Mouse (Mus musculus): ENCODE results near the gene Ctnnd2. TPM values are rescaled to one million over a fixed set of nuclear protein-coding genes. Genes with fewer than 3 reads are reported as not detected.

Ctnnd2 gene
- total RNA-seq, 2 experiments from 2014 or later = not detected

GRCm38 (mm10) chr15:31004976-31005375, 832.6 kb downstream of the Ctnnd2 start:
- intact Hi-C loops (cut with DNase I) = no loop called here
- Histone ChIP-seq H3K27ac (no peak overlapping the region), H3K4me3 (no peak overlapping the region)
- no peak for DNase-seq
- TF ChIP-seq CTCF (IDR thresholded peaks at IDR 0.05) = no peak

- Histone ChIP-seq H3K27ac (no peak overlapping the region), H3K4me3 (no peak overlapping the region)
- DNase-seq = no peak
- intact Hi-C loops (cut with DNase I) = no loop called here
- TF ChIP-seq CTCF (IDR thresholded peaks at IDR 0.05) = no peak
Measured at GRCm38 (mm10) chr15:31006050-31006824, 833.8 kb downstream of the Ctnnd2 start.

GRCm38 (mm10) chr15:31006825-31007157, 834.4 kb downstream of the Ctnnd2 start:
- no peak for TF ChIP-seq CTCF (IDR thresholded peaks at IDR 0.05)
- Histone ChIP-seq H3K27ac (no peak overlapping the region), H3K4me3 (no peak overlapping the region)
- intact Hi-C loops (cut with DNase I) = no loop called here
- no peak for DNase-seq

- intact Hi-C loops (cut with DNase I) = no loop called here
- no peak overlapping the region for H3K4me3 ChIP-seq
- no peak overlapping the region for H3K27ac ChIP-seq
- TF ChIP-seq CTCF (IDR thresholded peaks at IDR 0.05) = no peak
- no peak for DNase-seq
Measured at GRCm38 (mm10) chr15:31008594-31008993, 836.2 kb downstream of the Ctnnd2 start.

GRCm38 (mm10) chr15:31020769-31021168, 848.4 kb downstream of the Ctnnd2 start:
- H3K27ac ChIP-seq = no peak overlapping the region
- no peak for TF ChIP-seq CTCF (IDR thresholded peaks at IDR 0.05)
- intact Hi-C loops (cut with DNase I) = no loop called here
- DNase-seq = no peak
- no peak overlapping the region for H3K4me3 ChIP-seq

GRCm38 (mm10) chr15:31022012-31022411, 849.6 kb downstream of the Ctnnd2 start:
- no peak for TF ChIP-seq CTCF (IDR thresholded peaks at IDR 0.05)
- Histone ChIP-seq H3K27ac (no peak overlapping the region), H3K4me3 (no peak overlapping the region)
- no peak for DNase-seq
- intact Hi-C loops (cut with DNase I) = no loop called here

- Histone ChIP-seq H3K4me3 (no peak overlapping the region), H3K27ac (no peak overlapping the region)
- no peak for DNase-seq
- intact Hi-C loops (cut with DNase I) = no loop called here
- no peak for TF ChIP-seq CTCF (IDR thresholded peaks at IDR 0.05)
Measured at GRCm38 (mm10) chr15:31022497-31022896, 850.1 kb downstream of the Ctnnd2 start.

GRCm38 (mm10) chr15:31023766-31024165, 851.4 kb downstream of the Ctnnd2 start:
- Histone ChIP-seq H3K27ac (no peak overlapping the region), H3K4me3 (no peak overlapping the region)
- DNase-seq = no peak
- intact Hi-C loops (cut with DNase I) = no loop called here
- no peak for TF ChIP-seq CTCF (IDR thresholded peaks at IDR 0.05)

- DNase-seq = no peak
- intact Hi-C loops (cut with DNase I) = no loop called here
- no peak for TF ChIP-seq CTCF (IDR thresholded peaks at IDR 0.05)
- no peak overlapping the region for H3K27ac ChIP-seq
- H3K4me3 ChIP-seq = no peak overlapping the region
Measured at GRCm38 (mm10) chr15:31027448-31028230, 855.2 kb downstream of the Ctnnd2 start.

GRCm38 (mm10) chr15:31044983-31045382, 872.6 kb downstream of the Ctnnd2 start:
- Histone ChIP-seq H3K4me3 (no peak overlapping the region), H3K27ac (no peak overlapping the region)
- TF ChIP-seq CTCF (IDR thresholded peaks at IDR 0.05) = no peak
- intact Hi-C loops (cut with DNase I) = no loop called here
- no peak for DNase-seq

- TF ChIP-seq CTCF (IDR thresholded peaks at IDR 0.05) = no peak
- Histone ChIP-seq H3K27ac (no peak overlapping the region), H3K4me3 (no peak overlapping the region)
- intact Hi-C loops (cut with DNase I) = loop anchor here (10.0 kb wide), 1 partner anchor 213 kb away; no protein-coding TSS in a partner anchor
- DNase-seq = no peak
Measured at GRCm38 (mm10) chr15:31051496-31051895, 879.1 kb downstream of the Ctnnd2 start.

- H3K27ac ChIP-seq = no peak overlapping the region
- no peak overlapping the region for H3K4me3 ChIP-seq
- intact Hi-C loops (cut with DNase I) = loop anchor here (10.0 kb wide), 1 partner anchor 209 kb away; no protein-coding TSS in a partner anchor
- DNase-seq = no peak
- TF ChIP-seq CTCF (IDR thresholded peaks at IDR 0.05) = peak; percentile 19; the same call in 1 of the 2 replicates
Measured at GRCm38 (mm10) chr15:31056145-31056544, 883.8 kb downstream of the Ctnnd2 start.

GRCm38 (mm10) chr15:31058315-31058714, 885.9 kb downstream of the Ctnnd2 start:
- no peak for TF ChIP-seq CTCF (IDR thresholded peaks at IDR 0.05)
- Histone ChIP-seq H3K27ac (no peak overlapping the region), H3K4me3 (no peak overlapping the region)
- peak; percentile 16 for DNase-seq
- intact Hi-C loops (cut with DNase I) = loop anchor here (10.0 kb wide), 1 partner anchor 206 kb away; no protein-coding TSS in a partner anchor

Measured in gastrocnemius, adult 2 months (tissue).